Mouse (Mus musculus): ENCODE data around the gene Gtsf1l.

GRCm38 (mm10) chr2:163084519-163084918 is 3.1 kb downstream of the Gtsf1l start:
- TF ChIP-seq CTCF (IDR thresholded peaks at IDR 0.05; ENCODE audit: low read depth, low read length) (no peak), TAL1 (conservative IDR thresholded peaks at IDR 0.05; ENCODE audit: low read depth, low read length) (no peak)

Data from G1E (cell line).